Mouse (Mus musculus): ENCODE results near the gene Gtf2b.

Gtf2b gene

GRCm38 (mm10) chr3:142811582-142811981 is 46.7 kb downstream of the Gtf2b start:
- no peak for DNase-seq (ENCODE audit: extremely low spot score, low read depth, low spot score)

- DNase-seq (ENCODE audit: extremely low spot score, low read depth, low spot score): no peak
Observed at GRCm38 (mm10) chr3:142817506-142817905, 52.7 kb downstream of the Gtf2b start.

- no peak for DNase-seq (ENCODE audit: extremely low spot score, low read depth, low spot score)
Observed at GRCm38 (mm10) chr3:142823606-142824005, 58.8 kb downstream of the Gtf2b start.

GRCm38 (mm10) chr3:142826449-142827146 is 61.8 kb downstream of the Gtf2b start:
- no peak for DNase-seq (ENCODE audit: extremely low spot score, low read depth, low spot score)

- no peak for DNase-seq (ENCODE audit: extremely low spot score, low read depth, low spot score)
Observed at GRCm38 (mm10) chr3:142832910-142833309, 68.1 kb downstream of the Gtf2b start.
